Mouse (Mus musculus): Measurements from ENCODE around the gene Nkiras2. TPM values are rescaled to one million over a fixed set of nuclear protein-coding genes. Genes with fewer than 3 reads are reported as not detected.

Nkiras2 gene
- total and polyA plus RNA-seq, 3 experiments = 53.8 to 70.0 (median 60.0) TPM

DNA sequence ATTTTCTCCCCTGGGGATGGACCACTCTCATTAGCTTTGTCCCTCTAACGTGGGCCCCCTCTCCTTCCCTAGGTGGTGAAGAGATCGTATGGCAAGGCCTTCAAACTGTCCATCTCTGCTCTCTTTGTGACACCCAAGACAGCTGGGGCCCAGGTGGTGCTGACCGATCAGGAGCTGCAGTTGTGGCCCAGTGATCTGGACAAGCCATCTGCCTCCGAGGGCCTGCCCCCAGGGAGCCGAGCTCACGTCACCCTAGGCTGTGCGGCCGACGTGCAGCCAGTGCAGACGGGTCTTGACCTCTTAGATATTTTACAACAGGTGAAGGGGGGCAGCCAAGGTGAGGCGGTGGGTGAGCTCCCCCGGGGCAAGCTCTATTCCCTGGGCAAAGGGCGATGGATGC, 38.8 kb upstream of the Nkiras2 start (continued):
- TF ChIP-seq MYC (IDR thresholded peaks at IDR 0.05; ENCODE audit: low read depth, low read length) (no peak), JUN (IDR thresholded peaks at IDR 0.05; ENCODE audit: insufficient read depth, low read depth, low read length) (no peak), ETS1 (conservative IDR thresholded peaks at IDR 0.05; ENCODE audit: low read depth, low read length) (peak; percentile 80), CTCF (conservative IDR thresholded peaks at IDR 0.05 in 1 of 2, IDR thresholded peaks at IDR 0.05 in 1 of 2; ENCODE audit: low read depth in 2 of 2, low read length in 2 of 2) (no peak), SMC3 (IDR thresholded peaks at IDR 0.05; ENCODE audit: low read depth, low read length) (no peak), RCOR1 (conservative IDR thresholded peaks at IDR 0.05; ENCODE audit: low read depth, low read length) (no peak), NELFE (IDR thresholded peaks at IDR 0.05; ENCODE audit: low read depth, low read length) (no peak), MAX (IDR thresholded peaks at IDR 0.05; ENCODE audit: low read length) (no peak), MEF2A (IDR thresholded peaks at IDR 0.05; ENCODE audit: borderline replicate concordance, low read depth, low read length) (peak; percentile 67; the same call in 1 of the 2 replicates), ZKSCAN1 (IDR thresholded peaks at IDR 0.05; ENCODE audit: borderline replicate concordance, low read depth, low read length) (no peak), ZMIZ1 (IDR thresholded peaks at IDR 0.05; ENCODE audit: low read depth, low read length) (peak; percentile 58), EP300 (IDR thresholded peaks at IDR 0.05; ENCODE audit: low read length) (peak; percentile 47), UBTF (IDR thresholded peaks at IDR 0.05; ENCODE audit: low read depth, low read length) (peak; percentile 71)

GRCm38 (mm10) chr11:100581756-100582155, 37.3 kb upstream of the Nkiras2 start:
- dilution Hi-C loops (cut with MboI; ENCODE audit: extremely low pct_ligation_motif_present, extremely low pct_unique_long_range_greater_than_20kb, low sequenced_read_pairs) (no loop called here), in situ Hi-C loops (cut with MboI; ENCODE audit: low pct_ligation_motif_present, low pct_unique_long_range_greater_than_20kb, low sequenced_read_pairs) (no loop called here)
- peaks cover 80 to 96% of the 10 kb centered on the region in 2 experiments for H3K36me3 ChIP-seq (replicated peaks in 1 of 2; ENCODE audit: control insufficient read depth in 1 of 2, insufficient read depth in 1 of 2, low read length in 1 of 2)
- no peak overlapping the region for H3K9ac ChIP-seq (ENCODE audit: insufficient read depth, low read depth)
- no peak overlapping the region for H3K4me3 ChIP-seq (replicated peaks in 1 of 3; ENCODE audit: low read depth in 2 of 3, low read length in 2 of 3, poor library complexity in 1 of 3)
- TF ChIP-seq PAX5 (IDR thresholded peaks at IDR 0.05; ENCODE audit: low read length) (no peak), GABPA (IDR thresholded peaks at IDR 0.05; ENCODE audit: insufficient replicate concordance, low read depth, low read length) (no peak), NRF1 (IDR thresholded peaks at IDR 0.05; ENCODE audit: low read depth, low read length) (no peak), CTCF (conservative IDR thresholded peaks at IDR 0.05 in 1 of 2, IDR thresholded peaks at IDR 0.05 in 1 of 2; ENCODE audit: low read depth in 2 of 2, low read length in 2 of 2) (no peak), RAD21 (IDR thresholded peaks at IDR 0.05; ENCODE audit: low read depth, low read length) (no peak), UBTF (IDR thresholded peaks at IDR 0.05; ENCODE audit: low read depth, low read length) (no peak), MAX (IDR thresholded peaks at IDR 0.05; ENCODE audit: low read length) (no peak), SIN3A (IDR thresholded peaks at IDR 0.05; ENCODE audit: low read length) (no peak), CHD2 (IDR thresholded peaks at IDR 0.05; ENCODE audit: low read length) (no peak)
- H3K27me3 ChIP-seq (replicated peaks) = no peaks in the 10 kb centered on the region
- peaks cover 27% of the 10 kb centered on the region for H3K79me2 ChIP-seq (replicated peaks; ENCODE audit: control insufficient read depth, extremely low read depth, insufficient read depth, poor library complexity, severe bottlenecking)
- H3K9me3 ChIP-seq (replicated peaks; ENCODE audit: low read length) = no peaks in the 10 kb centered on the region
- DNase-seq (ENCODE audit: extremely low read depth) = no peak
- H3K4me1 ChIP-seq (ENCODE audit: control insufficient read depth in 1 of 2, insufficient read depth in 2 of 2) = peaks cover 67 to 100% of the 10 kb centered on the region in 2 experiments
- peak overlapping the region; percentile 83 for H3K27ac ChIP-seq (ENCODE audit: insufficient read depth, low read depth)
- no peak overlapping the region for H3K4me2 ChIP-seq (ENCODE audit: insufficient read depth, low read depth, poor library complexity, severe bottlenecking)
